Mouse (Mus musculus) v-Abl transformed pro-B cells (cell line): Measurements from ENCODE around the gene Hectd1.

Experiments
- in situ Hi-C, 2 experiments: fragments of 400-800 bp; cut with MboI; formaldehyde crosslinking; loops; one replicate each; pipeline ENCODE4 v1.15.1; 2025; ENCODE audit not compliant: unreplicated experiment in 2 of 2

Hectd1 gene

DNA sequence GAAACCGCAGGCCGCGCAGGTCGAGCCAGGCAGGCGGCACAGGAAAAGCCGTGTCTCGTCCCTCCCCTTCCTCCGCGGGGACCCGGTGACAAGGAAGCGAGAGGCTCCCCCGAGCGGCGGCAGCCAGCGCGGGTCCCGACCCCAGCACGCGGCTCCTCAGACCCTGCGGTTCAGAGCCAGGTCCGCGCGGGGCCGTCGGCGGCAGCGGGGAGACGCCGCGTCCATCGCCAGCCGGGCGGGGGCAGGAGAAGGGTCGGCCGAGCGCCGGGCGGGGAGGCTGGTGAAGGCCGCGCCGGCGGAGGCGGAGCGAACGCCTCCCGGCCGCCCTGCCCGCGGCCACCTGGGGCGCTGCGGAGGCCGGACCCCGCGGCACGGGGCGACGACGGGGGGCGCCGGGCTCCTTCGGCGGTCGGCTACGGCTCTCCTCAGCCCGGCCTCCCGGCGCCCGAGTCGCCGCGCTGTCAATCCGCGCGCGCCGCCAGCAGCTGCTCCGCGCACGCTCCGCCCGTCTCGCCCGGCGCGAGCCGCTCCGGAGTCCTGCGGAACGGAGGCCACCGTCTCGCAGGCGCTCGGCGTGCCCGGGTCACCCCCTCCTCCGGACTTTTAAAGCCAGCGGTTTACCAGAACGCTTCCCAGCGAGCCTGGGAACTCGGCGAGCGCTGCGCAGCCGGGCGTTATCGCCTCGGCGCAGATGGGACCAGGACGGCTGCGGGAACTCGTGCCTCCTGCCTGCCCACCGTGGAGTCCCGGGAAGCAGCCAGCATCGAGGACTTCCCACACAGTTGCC is at the start of gene Hectd1:
Gene Hectd1, minus strand, starts transcription at position 247 of the 787 bp plus-strand sequence.
- in situ Hi-C loops = loop anchor here (5.0 to 25.0 kb wide), 4 partner anchors 58 to 783 kb away; partner anchors contain the start of gene Heatr5a (in 1 of the 2)

DNA sequence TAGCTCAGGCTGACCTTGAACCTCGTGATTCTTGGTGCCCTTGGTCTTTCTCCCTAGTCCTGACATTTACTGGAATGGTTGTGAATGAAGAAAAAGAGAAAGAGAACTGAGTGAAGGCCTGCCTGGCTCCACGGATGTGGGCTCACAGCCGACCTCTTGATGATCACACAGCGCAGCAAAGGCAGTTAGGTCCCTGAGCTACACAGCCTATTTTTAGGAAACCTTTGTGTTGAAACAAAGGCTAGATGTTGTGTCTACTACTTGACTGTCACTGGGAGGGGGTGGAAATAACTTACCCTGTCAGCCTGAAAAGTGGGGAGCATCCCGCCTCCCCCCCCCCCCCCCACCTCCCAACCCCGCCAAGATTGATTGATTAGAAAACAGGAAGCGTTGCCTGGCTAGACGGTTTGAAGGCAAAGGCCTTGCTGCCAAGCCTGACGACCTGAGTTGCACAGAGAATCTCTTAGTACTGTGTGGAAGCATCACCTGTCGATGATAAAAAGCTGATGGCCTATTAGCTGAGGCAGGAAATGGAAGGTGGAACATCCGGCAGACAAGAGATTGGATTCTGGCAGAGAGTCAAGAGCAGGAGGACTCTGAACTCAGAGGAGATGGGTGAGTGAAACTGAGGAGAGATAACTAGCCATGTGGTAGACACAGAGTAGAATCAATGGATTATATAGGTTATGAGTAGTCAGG is 42.3 kb upstream of the Hectd1 start:
- in situ Hi-C loops = no loop called here

DNA sequence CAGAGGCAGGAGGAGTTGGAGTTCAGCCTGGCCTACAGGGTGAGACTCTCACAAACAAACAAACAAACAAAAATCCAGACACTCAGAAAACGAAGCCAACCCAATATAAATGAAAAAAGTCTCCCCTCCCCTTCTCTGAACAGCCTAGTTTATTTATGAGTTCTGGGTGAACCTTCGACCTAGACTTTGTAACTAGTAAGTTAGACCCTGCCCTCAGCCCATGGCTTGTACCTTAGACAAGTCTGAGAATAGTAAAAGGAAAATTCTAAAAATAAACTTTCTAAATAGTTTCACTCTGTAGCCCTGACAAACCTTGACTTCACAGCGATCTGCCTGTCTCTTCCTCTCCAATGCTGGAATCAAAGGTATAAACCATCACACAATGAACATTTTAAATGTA is 40.2 kb upstream of the Hectd1 start:
- in situ Hi-C loops = no loop called here

DNA sequence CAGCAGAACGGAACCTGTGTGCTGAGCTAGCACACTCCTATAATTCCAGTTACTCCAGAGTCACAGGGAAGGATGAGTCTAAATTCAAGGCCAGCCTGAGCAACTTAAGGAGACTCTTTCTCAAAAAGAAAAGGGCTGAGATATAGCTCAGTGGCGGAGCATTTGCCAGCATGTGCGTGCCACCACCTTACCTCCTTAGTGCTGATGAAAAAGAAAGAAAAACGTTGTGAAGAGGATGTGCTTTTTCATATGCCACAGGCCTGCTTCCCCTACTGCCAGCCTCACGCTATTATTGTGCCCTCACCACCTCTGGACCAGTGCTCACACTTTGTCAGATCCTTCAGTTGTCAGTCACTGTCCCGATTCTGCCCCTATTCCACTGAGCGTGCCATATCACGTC is 37.7 kb upstream of the Hectd1 start:
- in situ Hi-C loops = no loop called here

DNA sequence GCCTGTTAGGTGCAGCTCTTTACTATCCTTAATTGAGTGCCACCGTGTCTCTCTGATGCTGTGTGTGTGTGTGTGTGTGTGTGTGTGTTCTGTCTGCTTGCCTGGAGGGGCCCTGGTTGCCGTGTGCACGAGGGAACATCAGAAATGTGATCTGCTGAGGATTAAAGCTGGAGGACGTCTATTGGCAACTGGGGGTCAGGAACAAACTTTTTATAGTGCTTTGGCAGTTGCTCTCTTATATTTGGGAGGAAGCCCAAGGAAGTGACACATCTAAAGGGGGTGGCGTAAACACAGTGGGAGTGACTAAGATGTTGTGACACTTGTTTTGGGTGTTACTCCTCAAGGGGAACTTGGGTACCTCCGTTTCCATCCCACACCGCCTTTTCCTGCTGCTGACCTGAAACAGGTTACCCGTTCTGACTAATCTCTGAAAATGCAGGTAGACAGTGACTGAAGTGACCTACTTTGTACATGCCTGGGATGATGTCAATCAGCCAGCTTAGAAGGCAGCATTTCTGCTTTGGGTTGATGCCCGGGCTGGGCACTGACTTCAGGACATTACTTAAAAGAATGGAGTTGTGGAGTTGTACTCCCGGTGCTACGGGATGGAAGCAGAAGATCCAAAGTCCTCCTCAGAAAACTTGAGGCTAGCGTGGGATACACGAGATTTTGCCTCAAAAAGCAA is 37.0 kb upstream of the Hectd1 start:
- in situ Hi-C loops = no loop called here

DNA sequence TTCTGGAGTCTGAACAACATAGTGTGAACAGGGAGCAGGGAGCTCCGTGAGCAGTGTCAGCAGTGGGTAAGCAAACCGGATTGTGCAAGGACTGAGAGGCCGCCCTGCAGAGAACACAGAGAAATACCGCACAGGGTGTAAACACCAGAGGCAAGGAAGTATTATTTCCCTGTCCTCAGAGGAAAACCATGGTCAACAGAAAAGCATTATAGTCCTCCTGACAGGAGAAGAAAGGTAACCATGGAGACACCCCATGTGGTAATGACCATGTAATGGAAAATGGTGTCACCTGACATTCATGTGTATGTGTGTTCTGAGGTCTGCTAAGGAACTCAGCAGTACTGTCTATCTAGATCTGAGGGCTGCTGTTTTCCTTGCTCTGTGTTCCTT is 36.4 kb upstream of the Hectd1 start:
- in situ Hi-C loops = no loop called here

DNA sequence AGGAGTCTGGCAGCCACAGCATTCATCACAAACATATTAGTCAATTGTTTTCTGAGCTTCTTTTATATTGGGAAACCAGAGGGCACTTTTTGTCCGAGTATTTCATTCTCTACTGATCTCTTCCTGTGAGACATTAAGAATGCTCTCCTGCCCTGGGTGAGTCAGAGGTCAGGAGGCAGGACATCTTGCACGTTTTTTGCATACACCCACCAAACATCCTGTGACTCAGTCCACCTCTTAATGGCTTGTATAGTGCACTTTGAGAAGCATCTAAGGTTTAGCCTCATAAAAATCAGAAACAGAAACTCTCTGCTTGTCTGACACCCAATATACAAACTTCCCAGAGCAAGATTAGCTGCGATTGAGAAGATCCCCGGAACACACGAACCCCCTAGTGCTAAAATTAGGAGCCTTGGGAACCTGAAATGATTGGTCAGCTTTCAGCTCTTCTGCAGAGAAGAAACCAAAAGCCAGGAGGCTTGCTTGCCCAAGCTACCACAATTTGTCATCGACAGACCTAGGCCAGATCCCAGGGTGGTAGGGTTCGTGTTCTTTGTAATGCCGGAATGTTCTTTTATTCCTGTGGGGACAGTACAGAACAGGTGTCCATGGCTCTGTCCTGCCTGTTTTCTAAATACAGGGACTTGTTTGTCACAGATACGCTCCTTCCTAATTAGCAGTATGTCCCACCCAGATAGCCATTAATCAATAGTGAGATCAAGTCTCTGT is 35.9 kb upstream of the Hectd1 start:
- in situ Hi-C loops = no loop called here

DNA sequence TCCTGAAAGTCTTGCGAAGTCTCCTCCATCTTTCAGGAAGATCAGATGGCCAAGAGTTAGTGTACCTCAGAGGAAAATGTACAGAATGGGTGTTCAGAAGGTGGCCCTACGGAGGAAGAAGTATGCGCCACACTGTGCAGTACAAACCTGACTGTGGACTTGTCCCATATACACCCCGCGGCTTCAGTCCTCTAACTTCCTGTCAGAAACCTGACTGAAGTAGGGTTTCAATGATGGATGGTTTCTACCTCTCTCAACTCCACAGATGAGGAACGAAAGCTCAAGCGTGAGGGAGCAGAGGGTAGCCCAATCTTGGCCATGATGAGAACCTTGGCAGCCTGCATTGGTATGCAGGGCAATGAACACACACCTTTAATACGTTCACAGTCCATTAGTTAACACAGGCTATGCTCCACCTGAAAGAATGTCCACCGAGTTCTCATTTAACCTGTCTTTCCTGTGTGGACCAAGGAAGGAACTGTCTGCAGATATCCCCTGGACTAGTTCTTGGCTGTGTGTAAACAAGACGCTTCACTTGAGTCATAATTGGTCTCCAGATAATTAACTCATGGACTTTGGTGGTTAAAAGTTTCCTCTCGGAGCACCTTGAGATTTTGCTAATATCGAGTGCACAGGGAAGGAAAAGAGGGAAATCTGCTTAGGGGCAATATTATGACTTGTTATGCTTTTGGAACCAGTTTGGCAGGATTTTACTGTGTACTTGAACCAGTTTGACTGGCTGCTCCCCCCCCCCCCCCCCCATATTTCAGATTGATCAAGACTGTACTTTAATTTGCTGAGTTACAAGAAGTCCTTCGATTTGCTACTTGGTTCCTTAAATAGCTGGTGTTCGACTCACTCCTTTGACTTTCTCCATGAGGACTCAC is 34.0 kb upstream of the Hectd1 start:
- in situ Hi-C loops = no loop called here

DNA sequence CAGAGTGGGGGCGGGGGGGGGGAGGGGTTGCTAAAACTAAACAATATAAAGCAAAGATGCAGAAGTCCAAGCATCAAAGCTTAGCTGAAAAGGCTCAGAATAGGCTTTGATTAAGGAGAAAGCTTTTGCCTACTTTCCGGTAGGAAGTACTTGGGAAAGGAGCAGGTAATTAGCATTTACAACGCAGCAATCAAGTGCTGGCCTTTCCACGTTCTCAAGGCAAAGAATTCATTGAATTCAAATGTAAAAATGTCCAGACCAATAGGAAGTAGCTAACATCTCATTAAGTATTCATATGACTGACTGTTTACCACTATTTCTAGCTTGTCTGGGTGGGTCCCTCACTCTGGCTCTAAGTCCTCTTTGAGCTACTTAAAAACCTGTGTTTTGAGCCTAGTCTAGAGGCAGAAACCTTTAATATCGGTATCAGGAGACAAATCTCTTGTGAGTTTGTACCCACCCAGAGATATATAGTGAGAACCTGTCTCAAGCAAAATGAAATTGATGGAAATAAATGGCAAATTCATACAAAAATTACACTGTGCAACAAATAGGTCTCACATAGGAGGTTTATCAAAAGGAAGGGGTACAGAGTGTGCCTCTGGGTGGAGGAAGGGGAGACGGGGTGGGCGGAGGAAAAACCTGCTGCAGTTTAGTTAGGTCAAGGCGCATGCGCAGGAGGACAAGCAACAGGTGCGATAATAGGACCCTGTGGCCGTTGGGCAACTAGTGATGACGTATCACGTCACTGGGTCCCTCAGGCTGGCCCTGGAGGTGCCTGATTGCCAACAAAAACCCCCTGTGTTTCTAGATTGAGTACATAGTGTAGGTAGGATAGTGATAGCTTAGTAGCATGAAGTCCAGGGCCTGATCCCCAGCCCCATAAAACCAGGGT is 29.0 kb upstream of the Hectd1 start:
- in situ Hi-C loops = no loop called here

DNA sequence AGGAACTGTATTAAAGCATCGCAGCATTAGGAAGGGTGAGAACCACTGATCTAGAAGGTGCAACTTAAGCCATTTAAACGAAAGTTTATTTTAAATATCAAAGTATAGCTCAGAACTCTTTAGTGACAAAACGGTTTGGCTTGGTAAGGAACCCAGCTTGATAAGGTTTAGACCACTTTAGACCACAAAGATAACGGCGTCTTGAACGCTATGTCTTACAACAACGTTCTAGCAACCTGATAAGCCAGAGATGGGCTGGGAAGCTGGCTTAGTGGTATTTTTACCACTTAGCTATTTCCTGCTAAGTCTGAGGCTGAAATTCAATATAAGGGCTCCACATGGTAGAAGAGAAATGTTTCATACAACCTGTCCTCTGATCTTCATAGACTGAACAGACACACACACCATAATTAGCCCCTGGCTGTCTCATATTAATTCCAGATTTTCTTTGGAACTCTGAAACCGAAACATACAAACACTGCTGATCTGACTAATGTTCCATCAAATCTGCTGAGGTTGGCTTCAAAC is 27.5 kb upstream of the Hectd1 start:
- in situ Hi-C loops = no loop called here

DNA sequence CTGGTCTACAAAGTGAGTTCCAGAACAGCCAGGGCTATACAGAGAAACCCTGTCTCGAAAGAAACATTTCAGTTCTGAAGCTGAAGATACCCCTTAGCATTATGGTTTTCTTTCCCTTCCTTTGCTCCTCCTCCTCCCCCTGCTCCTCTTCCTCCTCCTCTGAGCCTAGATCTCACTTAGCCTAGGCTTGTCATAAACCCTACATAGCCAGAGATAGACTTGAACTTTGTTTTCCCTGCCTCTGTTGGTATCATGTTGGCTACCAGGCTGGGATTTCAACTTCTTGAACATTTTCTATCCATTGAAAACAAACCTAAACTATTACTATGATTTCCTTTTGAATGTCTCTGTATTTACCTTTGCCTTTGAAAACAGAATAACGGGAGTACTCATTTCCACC is 26.5 kb upstream of the Hectd1 start:
- in situ Hi-C loops = no loop called here

DNA sequence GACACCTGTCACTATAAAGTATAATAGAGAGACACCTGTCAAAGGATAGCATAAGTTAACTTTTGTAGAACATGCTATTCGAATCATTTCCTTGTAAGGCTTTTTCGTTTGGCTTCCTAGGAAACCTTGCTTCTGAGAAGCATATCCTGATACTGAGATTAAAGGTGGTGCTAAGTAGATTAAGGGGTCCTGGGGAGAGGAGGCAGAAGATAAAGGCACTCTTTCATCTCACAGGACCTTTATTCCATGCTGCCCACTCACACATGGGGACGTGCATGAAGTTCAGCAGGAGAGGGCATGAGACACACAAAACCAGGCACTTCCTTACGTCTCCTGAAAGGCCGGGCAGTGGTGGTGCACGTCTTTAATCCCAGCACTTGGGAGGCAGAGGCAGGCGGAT is 26.1 kb upstream of the Hectd1 start:
- in situ Hi-C loops = no loop called here

DNA sequence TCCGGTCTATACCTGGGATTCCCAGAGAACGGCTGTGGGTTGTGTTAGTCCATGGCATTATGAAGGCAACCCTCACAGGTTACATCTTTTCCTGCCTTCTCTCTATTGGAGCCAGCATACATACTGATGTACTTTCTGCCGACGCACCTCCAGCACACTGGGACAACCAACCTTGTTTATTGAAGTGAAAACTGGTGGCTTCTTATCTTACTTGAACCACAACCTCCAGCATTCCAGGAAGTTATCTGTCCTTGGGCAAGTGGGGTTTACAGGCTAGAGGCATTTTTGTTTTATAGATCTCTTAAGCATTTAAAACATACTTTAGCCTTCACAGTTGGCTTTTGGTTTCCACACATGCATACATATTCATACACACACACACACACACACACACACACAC is 22.3 kb upstream of the Hectd1 start:
- in situ Hi-C loops = no loop called here

DNA sequence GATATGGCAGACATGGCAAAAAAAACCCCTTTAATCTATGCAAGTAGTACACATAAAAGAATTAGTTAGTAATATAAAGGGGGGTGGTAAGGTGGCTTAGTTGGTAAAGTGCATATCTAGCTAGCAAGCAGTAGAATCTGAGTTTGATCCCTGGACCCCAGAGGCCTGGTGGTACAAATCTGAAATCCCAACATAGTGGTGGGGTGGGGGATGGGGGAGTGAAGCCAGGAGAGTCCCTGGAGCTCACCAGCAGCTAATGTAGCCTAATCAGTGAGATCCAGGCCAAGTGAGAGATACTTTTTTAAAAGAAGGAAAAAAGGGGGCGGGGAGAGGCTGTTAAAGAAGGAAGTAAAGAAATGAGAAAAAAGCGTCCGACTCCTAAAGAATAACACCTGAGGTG is 21.8 kb upstream of the Hectd1 start:
- in situ Hi-C loops = no loop called here

DNA sequence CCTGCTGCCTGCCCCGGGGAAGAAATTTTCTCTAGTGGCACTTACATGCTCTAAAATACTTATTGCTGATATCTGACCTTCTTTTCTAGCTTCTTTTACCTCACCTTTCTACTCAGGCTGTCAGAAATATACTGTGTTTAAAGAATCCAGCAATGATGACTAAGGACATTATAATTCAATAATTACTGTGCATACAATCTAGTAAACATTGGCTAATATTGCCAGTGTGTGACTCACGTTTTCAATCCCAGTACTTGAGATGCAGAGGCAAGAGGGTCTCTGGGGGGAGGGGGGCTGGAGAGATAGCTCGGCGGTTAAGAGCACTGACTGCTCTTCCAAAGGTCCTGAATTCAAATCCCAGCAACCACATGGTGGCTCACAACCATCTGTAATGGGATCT is 21.0 kb upstream of the Hectd1 start:
- in situ Hi-C loops = no loop called here

DNA sequence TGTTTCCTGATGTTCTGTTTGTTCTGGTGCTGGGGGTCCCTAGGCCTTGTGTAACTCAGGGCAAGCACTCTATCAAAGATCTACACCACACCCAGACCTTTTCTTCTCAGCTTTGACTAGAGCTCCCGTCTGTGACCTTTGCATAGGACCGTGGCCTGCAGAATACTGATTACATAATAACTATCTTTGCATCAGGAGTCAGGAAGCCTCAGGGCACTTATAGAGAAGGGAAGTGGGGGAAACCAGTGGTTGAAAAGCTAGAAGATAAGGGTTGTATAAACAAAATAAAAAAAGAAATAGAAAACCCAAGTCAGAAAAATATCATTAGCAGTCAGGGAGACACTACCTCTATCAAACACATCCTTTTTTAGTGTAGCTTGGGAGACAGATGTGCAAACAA is 20.6 kb upstream of the Hectd1 start:
- in situ Hi-C loops = loop anchor here (10.0 to 25.0 kb wide), 2 partner anchors 755 to 762 kb away; no protein-coding TSS in a partner anchor

DNA sequence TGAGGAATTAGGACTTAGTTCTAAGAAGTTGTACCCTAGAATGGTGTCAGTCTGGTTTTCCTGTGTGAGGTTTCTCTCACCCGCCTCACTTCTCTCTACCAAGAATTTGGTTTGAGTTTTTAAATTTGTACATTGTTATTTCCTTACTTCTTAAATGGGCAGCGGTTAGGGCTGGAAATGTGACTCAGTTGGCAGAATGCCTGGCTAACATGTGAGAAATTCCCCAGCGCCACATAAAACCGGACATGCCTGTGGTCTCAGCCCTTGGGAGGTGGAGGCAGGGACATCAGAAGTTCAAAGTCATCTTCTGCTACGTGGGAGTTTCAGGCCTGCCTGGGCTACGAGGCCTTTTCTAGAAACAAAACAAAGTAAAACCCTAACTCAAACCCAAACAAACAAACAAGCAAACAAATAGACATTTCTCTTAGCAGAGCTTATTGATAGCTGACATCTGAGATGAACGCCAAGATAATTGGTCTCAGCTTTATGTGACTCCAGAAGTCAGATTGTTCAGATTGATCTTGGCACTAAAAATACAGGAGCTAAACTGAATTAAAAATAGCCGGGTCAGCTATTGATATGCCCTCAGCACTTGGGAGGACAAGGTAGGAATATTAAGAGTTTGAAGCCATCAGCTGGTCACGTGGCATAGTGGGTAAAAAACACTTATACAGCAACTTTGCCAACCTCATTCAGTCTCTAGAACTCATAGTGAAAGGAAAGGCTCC is 18.8 kb upstream of the Hectd1 start:
- in situ Hi-C loops = loop anchor here (10.0 to 25.0 kb wide), 2 partner anchors 757 to 764 kb away; no protein-coding TSS in a partner anchor

DNA sequence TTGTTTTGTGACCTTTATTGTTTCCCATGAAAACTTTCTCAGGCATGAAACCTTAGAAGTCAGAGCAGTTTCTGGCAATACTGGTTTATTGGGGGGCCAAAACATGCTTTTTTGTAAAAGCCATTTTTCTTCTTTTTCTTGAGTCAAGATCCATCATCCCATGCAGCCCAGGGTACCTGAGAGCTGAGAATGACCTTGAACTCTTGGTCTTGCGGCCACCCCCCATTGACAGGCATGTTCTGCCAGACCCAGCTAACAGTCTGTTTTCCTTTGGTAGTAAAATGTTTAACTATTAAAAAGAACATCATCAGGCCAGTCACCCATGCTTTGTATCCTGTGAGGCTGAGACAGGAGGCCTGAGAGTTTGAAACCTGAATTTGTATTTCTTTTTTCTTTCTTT is 15.9 kb upstream of the Hectd1 start:
- in situ Hi-C loops = loop anchor here (10.0 to 25.0 kb wide), 2 partner anchors 760 to 767 kb away; no protein-coding TSS in a partner anchor
